Mouse (Mus musculus): ENCODE results near the gene Gm21637.
"Not testable (repeated sequence)": the region's sequence is repeated elsewhere in the genome, so short reads cannot be mapped to it uniquely, and the experiment has no call there.

Gm21637 gene

GRCm38 (mm10) chrX:31961744-31962143 is at the start of gene Gm21637:
Gene Gm21637, plus strand, starts transcription at chrX:31962044.
- DNase-seq (ENCODE audit: low spot score in 2 of 2) = not testable (repeated sequence)

Measured in spleen, postnatal 36 days (tissue).